Mouse (Mus musculus) hindbrain, postnatal 0 days (tissue): ENCODE measurements around the gene Lmo2. TPM values are rescaled to one million over a fixed set of nuclear protein-coding genes. Genes with fewer than 3 reads are reported as not detected.
"Not testable (repeated sequence)": the region's sequence is repeated elsewhere in the genome, so short reads cannot be mapped to it uniquely, and the experiment has no call there.

Experiments used
- ATAC-seq: fragments of 200-750 bp; cut with Nextera tagmentation; 2 replicates; pipeline ENCODE4 v1.8.0; 2017; ENCODE audit warnings: mild to moderate bottlenecking, moderate TSS enrichment, moderate library complexity
- DNase-seq: peaks from one replicate; pipeline ENCODE4 v3.0.0-alpha.2; 2015; ENCODE audit warnings: low spot score
- H3K27ac ChIP-seq: fragments of 300-500 bp; sonication (generic); 2 replicates; pipeline ENCODE4 v1.5.1; 2014; ENCODE audit warnings: mild to moderate bottlenecking
- H3K27me3 ChIP-seq: fragments of 300-500 bp; sonication (generic); 2 replicates; pipeline ENCODE4 v1.6.1; 2014; ENCODE audit warnings: low read length, mixed read lengths; ENCODE audit not compliant: insufficient read depth
- H3K36me3 ChIP-seq: fragments of 300-500 bp; sonication (generic); 2 replicates; pipeline ENCODE4 v1.6.1; 2014; ENCODE audit warnings: low read length, mixed read lengths; ENCODE audit not compliant: insufficient read depth
- H3K4me1 ChIP-seq: fragments of 300-500 bp; sonication (generic); 2 replicates; pipeline ENCODE4 v1.6.1; 2014; ENCODE audit warnings: antibody characterized with exemption, low read length, mixed read lengths; ENCODE audit not compliant: insufficient read depth
- H3K4me2 ChIP-seq: fragments of 300-500 bp; sonication (generic); 2 replicates; pipeline ENCODE4 v1.6.1; 2014; ENCODE audit warnings: low read depth, mild to moderate bottlenecking, low read length, moderate library complexity, mixed read lengths
- H3K4me3 ChIP-seq: fragments of 300-500 bp; sonication (generic); 2 replicates; pipeline ENCODE4 v1.5.1; 2014; ENCODE audit warnings: low read length
- H3K9ac ChIP-seq: fragments of 300-500 bp; sonication (generic); replicated peaks from 2 replicates; pipeline ENCODE4 v1.6.1; 2014; ENCODE audit warnings: mild to moderate bottlenecking, low read length, moderate library complexity, mixed read lengths
- H3K9me3 ChIP-seq: fragments of 300-500 bp; sonication (generic); 2 replicates; pipeline ENCODE4 v1.6.1; 2016; ENCODE audit warnings: low read length, mixed read lengths
- CTCF ChIP-seq: IDR thresholded peaks from 2 replicates; pipeline ENCODE4 v1.5.1; 2016; ENCODE audit warnings: antibody characterized with exemption, control low read depth, low read depth
- WGBS: fragments of 180-500 bp; shearing (Covaris S2); extraction: QIAGEN DNeasy Blood & Tissue Kit; methylation state at CpG from one replicate; pipeline ENCODE4 v1.1.7; 2014; 5-methylcytosine and 5-hydroxymethylcytosine counted together
- polyA plus RNA-seq: library from polyadenylated mRNA; unstranded; fragments of >200 nt; fragmentation: Nextera tagmentation; extraction: Ambion mirVana; gene quantifications from 2 replicates; pipeline ENCODE4 v1.2.1, GENCODE M21; 2015
- total RNA-seq: library from RNA; depleted of rRNA; stranded (reverse); fragments of >200 nt; gene quantifications from 2 replicates; pipeline ENCODE4 v1.2.3, GENCODE M21; 2014

The Lmo2 gene
- total and polyA plus RNA-seq, 2 experiments from 2014 or later, result 25.7 to 31.2 TPM

DNA sequence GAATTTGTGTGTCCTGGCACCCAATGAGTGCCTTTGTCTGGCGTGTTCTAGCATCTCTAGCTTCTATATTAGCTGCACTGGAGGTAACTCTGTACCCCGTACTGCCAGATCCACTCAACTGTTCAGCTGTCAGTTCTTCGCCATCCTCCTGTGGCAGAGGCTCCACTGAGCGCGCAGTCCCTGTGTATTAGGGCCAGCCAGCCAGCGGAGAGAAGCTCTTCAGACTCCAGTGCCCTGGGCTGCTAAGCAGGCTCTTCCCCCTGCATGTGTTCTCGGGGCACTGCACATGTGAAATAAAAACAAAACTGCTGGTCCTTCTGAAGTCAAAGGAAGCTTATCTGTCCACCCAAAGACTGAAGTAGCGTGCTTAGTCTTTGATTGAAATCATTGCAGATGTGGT is 19.4 kb downstream of the Lmo2 start:
- ATAC-seq, result no peak
- 36% methylated on average over 8 of the region's 8 CpGs for WGBS
- Histone ChIP-seq H3K4me3 (no peak overlapping the region), H3K9me3 (no peaks in the 10 kb centered on the region), H3K4me1 (no peaks in the 10 kb centered on the region), H3K4me2 (no peak overlapping the region), H3K27me3 (no peaks in the 10 kb centered on the region), H3K27ac (no peak overlapping the region), H3K36me3 (peaks cover 4% of the 10 kb centered on the region; the same call in 1 of the 2 replicates), H3K9ac (no peak overlapping the region)
- DNase-seq, result peak; percentile 17
- no peak for TF ChIP-seq CTCF

GRCm38 (mm10) chr2:103977716-103978115 is 19.9 kb downstream of the Lmo2 start:
- no peaks in the 10 kb centered on the region for H3K4me1 ChIP-seq
- H3K9me3 ChIP-seq, result no peaks in the 10 kb centered on the region
- H3K27ac ChIP-seq, result no peak overlapping the region
- 21% methylated on average over 9 of the region's 9 CpGs for WGBS
- H3K27me3 ChIP-seq, result no peaks in the 10 kb centered on the region
- H3K36me3 ChIP-seq, result peaks cover 4% of the 10 kb centered on the region; the same call in 1 of the 2 replicates
- no peak overlapping the region for H3K4me2 ChIP-seq
- no peak for TF ChIP-seq CTCF
- ATAC-seq (no peak), DNase-seq (no peak)
- no peak overlapping the region for H3K9ac ChIP-seq
- no peak overlapping the region for H3K4me3 ChIP-seq

GRCm38 (mm10) chr2:103982250-103982649 is 24.5 kb downstream of the Lmo2 start:
- H3K27ac ChIP-seq, result no peak overlapping the region
- no peak overlapping the region for H3K4me3 ChIP-seq
- no peaks in the 10 kb centered on the region for H3K4me1 ChIP-seq
- 5% methylated on average over 5 of the region's 5 CpGs for WGBS
- ATAC-seq, result peak; percentile 88
- H3K4me2 ChIP-seq, result no peak overlapping the region
- no peaks in the 10 kb centered on the region; the same call in 1 of the 2 replicates for H3K36me3 ChIP-seq
- DNase-seq, result peak; percentile 91
- peak; percentile 94 for TF ChIP-seq CTCF
- H3K9me3 ChIP-seq, result no peaks in the 10 kb centered on the region
- no peak overlapping the region for H3K9ac ChIP-seq
- no peaks in the 10 kb centered on the region for H3K27me3 ChIP-seq

- no peak overlapping the region for H3K9ac ChIP-seq
- no peaks in the 10 kb centered on the region for H3K4me1 ChIP-seq
- no peak for TF ChIP-seq CTCF
- ATAC-seq (no peak), DNase-seq (no peak)
- no peak overlapping the region for H3K4me2 ChIP-seq
- H3K27me3 ChIP-seq, result no peaks in the 10 kb centered on the region
- no peak overlapping the region for H3K4me3 ChIP-seq
- 89% methylated on average over 10 of the region's 10 CpGs for WGBS
- no peaks in the 10 kb centered on the region; the same call in 1 of the 2 replicates for H3K36me3 ChIP-seq
- H3K9me3 ChIP-seq, result no peaks in the 10 kb centered on the region
- H3K27ac ChIP-seq, result no peak overlapping the region
Observed at GRCm38 (mm10) chr2:103983146-103983545, 25.4 kb downstream of the Lmo2 start.

DNA sequence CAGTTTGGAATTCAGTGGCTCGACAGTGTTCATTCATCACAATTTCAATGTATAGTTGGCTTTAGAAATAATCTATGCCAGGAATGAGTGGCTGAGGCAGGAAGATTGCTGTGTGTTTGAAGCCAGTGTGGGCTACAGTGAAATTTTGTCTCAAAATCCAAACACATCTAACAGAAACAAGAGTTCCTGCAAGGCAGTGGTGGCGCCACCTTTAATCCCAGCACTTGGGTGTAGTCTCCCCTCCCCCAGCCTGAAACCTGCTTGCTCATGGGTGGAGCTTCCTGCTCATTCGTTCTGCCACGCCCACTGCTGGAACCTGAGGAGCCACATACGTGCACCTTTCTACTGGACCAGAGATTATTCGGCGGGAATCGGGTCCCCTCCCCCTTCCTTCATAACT is 29.8 kb downstream of the Lmo2 start:
- H3K4me3 ChIP-seq, H3K9ac ChIP-seq, DNase-seq, H3K4me1 ChIP-seq, H3K9me3 ChIP-seq, H3K27ac ChIP-seq, H3K36me3 ChIP-seq, ATAC-seq, H3K27me3 ChIP-seq, H3K4me2 ChIP-seq: not testable (repeated sequence)
- 78% methylated on average over 6 of the region's 8 CpGs for WGBS

DNA sequence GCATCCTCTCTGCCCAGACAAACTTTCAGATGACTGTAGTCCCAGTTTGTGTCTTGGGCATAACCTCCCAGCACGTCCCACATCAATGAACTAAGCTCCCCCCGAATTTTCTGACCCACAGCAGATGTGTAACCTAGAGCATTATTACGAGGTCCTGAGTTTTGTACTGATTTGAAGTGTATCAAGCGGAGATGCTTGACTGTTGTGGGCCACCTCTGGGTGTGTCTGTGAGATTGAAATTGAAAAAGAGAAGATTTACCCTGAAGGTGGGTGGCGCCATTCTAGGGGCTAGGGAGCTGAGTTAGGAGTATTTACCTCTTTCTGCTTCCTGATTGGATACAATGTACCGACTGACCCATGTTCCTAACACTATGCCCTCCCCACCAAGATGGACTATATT is 31.9 kb downstream of the Lmo2 start:
- no peaks in the 10 kb centered on the region for H3K27me3 ChIP-seq
- ATAC-seq, result no peak
- no peaks in the 10 kb centered on the region for H3K36me3 ChIP-seq
- no peak overlapping the region for H3K27ac ChIP-seq
- TF ChIP-seq CTCF, result no peak
- DNase-seq, result no peak
- no peaks in the 10 kb centered on the region for H3K9me3 ChIP-seq
- 88% methylated on average over 6 of the region's 6 CpGs for WGBS
- no peak overlapping the region for H3K4me3 ChIP-seq
- no peaks in the 10 kb centered on the region for H3K4me1 ChIP-seq
- no peak overlapping the region for H3K9ac ChIP-seq
- H3K4me2 ChIP-seq, result no peak overlapping the region

DNA sequence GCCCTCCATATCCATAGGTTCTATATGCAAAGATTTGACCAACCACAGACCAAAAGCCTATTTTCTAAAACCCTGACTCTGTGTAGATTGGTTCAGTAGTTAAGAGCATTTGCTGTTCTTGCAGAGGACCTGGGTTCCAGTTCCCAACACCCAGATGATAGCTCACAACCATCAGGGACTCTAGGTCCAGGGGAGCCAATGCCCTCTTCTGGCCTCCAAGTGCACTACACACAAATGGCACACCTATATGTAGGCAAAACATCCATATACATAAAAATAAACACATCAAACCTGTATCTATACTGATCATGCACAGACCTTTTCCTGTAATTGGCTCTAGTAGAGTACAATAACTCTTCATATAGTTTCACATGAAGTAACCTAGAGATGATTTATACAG is 33.5 kb downstream of the Lmo2 start:
- H3K27me3 ChIP-seq, result no peaks in the 10 kb centered on the region
- peak; percentile 21 for TF ChIP-seq CTCF
- H3K4me2 ChIP-seq, result no peak overlapping the region
- H3K4me3 ChIP-seq, result no peak overlapping the region
- H3K27ac ChIP-seq, result no peak overlapping the region
- H3K9ac ChIP-seq, result no peak overlapping the region
- H3K4me1 ChIP-seq, result no peaks in the 10 kb centered on the region
- H3K36me3 ChIP-seq, result no peaks in the 10 kb centered on the region
- DNase-seq (no peak), ATAC-seq (no peak)
- H3K9me3 ChIP-seq, result no peaks in the 10 kb centered on the region
